Mouse (Mus musculus) lung, adult 2 months (tissue): Measurements from ENCODE around the gene Sat2. TPM values are rescaled to one million over a fixed set of nuclear protein-coding genes. Genes with fewer than 3 reads are reported as not detected.

ENCODE experiments used
- DNase-seq: peaks from one replicate; pipeline ENCODE4 v3.0.0; 2022
- H3K4me1 ChIP-seq: fragments of 200-500 bp; 2 replicates; pipeline ENCODE4 v1.6.1; 2011; ENCODE audit warnings: low read length; ENCODE audit not compliant: control insufficient read depth, insufficient read depth
- H3K4me3 ChIP-seq: fragments of 200-500 bp; replicated peaks from 2 replicates; pipeline ENCODE3; 2011; ENCODE audit warnings: low read depth, mild to moderate bottlenecking, control low read depth, low read length; ENCODE audit errors: extremely low read depth
- CTCF ChIP-seq: fragments of 200-500 bp; IDR thresholded peaks from 2 replicates; pipeline ENCODE4 v1.5.1; 2011; ENCODE audit warnings: mild to moderate bottlenecking, low read length, control low read depth; ENCODE audit not compliant: insufficient read depth
- POLR2A ChIP-seq: fragments of 200-500 bp; IDR thresholded peaks from 2 replicates; pipeline ENCODE4 v1.6.1; 2011; ENCODE audit warnings: low read depth, mild to moderate bottlenecking, control low read depth, low read length, borderline replicate concordance; ENCODE audit errors: extremely low read depth
- WGBS: fragments of 180-500 bp; shearing (Covaris S2); methylation state at CpG from one replicate; pipeline ENCODE4 v1.1.7; 2018; 5-methylcytosine and 5-hydroxymethylcytosine counted together
- polyA plus RNA-seq: library from polyadenylated mRNA; depleted of rRNA; stranded (reverse); fragments of >200 nt; gene quantifications from 2 replicates; pipeline ENCODE4 v1.2.3, GENCODE M21; 2012; rRNA removed

The Sat2 gene
- polyA plus RNA-seq, 1 experiment = 6.1 TPM

- peaks cover 9% of the 10 kb centered on the region for H3K4me1 ChIP-seq
- WGBS = 64% methylated on average over 9 of the region's 9 CpGs
- peak overlapping the region; percentile 4 for H3K4me3 ChIP-seq
- no peak for DNase-seq
- no peak for TF ChIP-seq POLR2A
- TF ChIP-seq CTCF = no peak
Measured at GRCm38 (mm10) chr11:69665457-69665960, 43.7 kb downstream of the Sat2 start.

- no peak for TF ChIP-seq CTCF
- no peak for TF ChIP-seq POLR2A
- WGBS = 37% methylated on average over 7 of the region's 7 CpGs
- H3K4me1 ChIP-seq = peaks cover 13% of the 10 kb centered on the region
- no peak for DNase-seq
- H3K4me3 ChIP-seq = peak within 1 kb of the TSS; percentile 4
Measured at GRCm38 (mm10) chr11:69665961-69666664, 44.3 kb downstream of the Sat2 start, which contains the start of gene Cd68. TSS of gene Cd68 (minus strand) at chr11:69666153.

GRCm38 (mm10) chr11:69666665-69667005 lies 44.8 kb downstream of the Sat2 start:
- WGBS = 85% methylated on average over 3 of the region's 3 CpGs
- peaks cover 13% of the 10 kb centered on the region for H3K4me1 ChIP-seq
- TF ChIP-seq POLR2A (no peak), CTCF (no peak)
- no peak overlapping the region for H3K4me3 ChIP-seq
- DNase-seq = no peak

- TF ChIP-seq CTCF (no peak), POLR2A (peak; percentile 48)
- Histone ChIP-seq H3K4me1 (peaks cover 8% of the 10 kb centered on the region; the same call in 1 of the 2 replicates), H3K4me3 (peak overlapping the region; percentile 94)
- WGBS = 1% methylated on average over 60 of the region's 61 CpGs
- DNase-seq = peak; percentile 91
Measured at GRCm38 (mm10) chr11:69670786-69671725, 49.2 kb downstream of the Sat2 start.

GRCm38 (mm10) chr11:69671726-69672124 lies 49.9 kb downstream of the Sat2 start:
- Histone ChIP-seq H3K4me1 (peaks cover 8% of the 10 kb centered on the region; the same call in 1 of the 2 replicates), H3K4me3 (peak overlapping the region; percentile 94)
- DNase-seq = no peak
- no peak for TF ChIP-seq POLR2A
- no peak for TF ChIP-seq CTCF
- under 1% methylated on average over 43 of the region's 43 CpGs for WGBS

GRCm38 (mm10) chr11:69672211-69672706 lies 50.4 kb downstream of the Sat2 start, which contains the start of gene Eif4a1:
TSS of gene Eif4a1 (minus strand) at chr11:69672423.
- DNase-seq = peak; percentile 100
- H3K4me3 ChIP-seq = peak within 1 kb of the TSS; percentile 94
- TF ChIP-seq POLR2A = peak; percentile 91
- TF ChIP-seq CTCF = no peak
- peaks cover 8% of the 10 kb centered on the region; the same call in 1 of the 2 replicates for H3K4me1 ChIP-seq
- under 1% methylated on average over 36 of the region's 36 CpGs for WGBS

Other genes starting within 250 kb of the Sat2 start
- 129 and 141 TPM in 2 replicates for gene Naa38, start 226.5 kb upstream of the Sat2 start, polyA plus RNA-seq
- 21.9 and 24.7 TPM in 2 replicates for gene Cyb5d1, start 226.4 kb upstream of the Sat2 start, polyA plus RNA-seq
- gene Tmem88, start 223.8 kb upstream of the Sat2 start, polyA plus RNA-seq = 37.8 and 63.1 TPM in 2 replicates
- 19.4 and 21.0 TPM in 2 replicates for gene Kdm6b, start 208.3 kb upstream of the Sat2 start, polyA plus RNA-seq
- 3.1 TPM in 2 replicates for gene Dnah2, start 72.9 kb upstream of the Sat2 start, polyA plus RNA-seq
- 0.88 and 1.0 TPM in 2 replicates for gene Efnb3, start 61.8 kb upstream of the Sat2 start, polyA plus RNA-seq
- 11.9 and 15.0 TPM in 2 replicates for gene Wrap53, start 41.8 kb upstream of the Sat2 start, polyA plus RNA-seq
- 66.8 and 75.0 TPM in 2 replicates for gene Trp53, start 41.7 kb upstream of the Sat2 start, polyA plus RNA-seq
- 8.4 and 15.9 TPM in 2 replicates for gene Atp1b2, start 16.1 kb upstream of the Sat2 start, polyA plus RNA-seq
- gene Shbg, start 4.1 kb upstream of the Sat2 start, polyA plus RNA-seq = not detected in 2 replicates
- gene Fxr2, start 11.0 kb downstream of the Sat2 start, polyA plus RNA-seq = 54.4 and 66.9 TPM in 2 replicates
- gene Sox15, start 33.3 kb downstream of the Sat2 start, polyA plus RNA-seq = 0.14 and 5.5 TPM in 2 replicates
- gene Mpdu1, start 40.6 kb downstream of the Sat2 start, polyA plus RNA-seq = 67.3 and 88.1 TPM in 2 replicates
- gene Cd68, start 44.1 kb downstream of the Sat2 start, polyA plus RNA-seq = 65.6 and 82.8 TPM in 2 replicates
- 152 and 265 TPM in 2 replicates for gene Eif4a1, start 50.4 kb downstream of the Sat2 start, polyA plus RNA-seq
- gene Senp3, start 60.1 kb downstream of the Sat2 start, polyA plus RNA-seq = 43.6 and 55.0 TPM in 2 replicates
- 16.2 and 21.3 TPM in 2 replicates for gene Tnfsf13, start 63.8 kb downstream of the Sat2 start, polyA plus RNA-seq
- gene Tnfsf12, start 73.8 kb downstream of the Sat2 start, polyA plus RNA-seq = 84.2 and 98.8 TPM in 2 replicates
- 12.7 and 20.0 TPM in 2 replicates for gene Tnfsfm13, start 74.1 kb downstream of the Sat2 start, polyA plus RNA-seq
- gene Polr2a, start 136.6 kb downstream of the Sat2 start, polyA plus RNA-seq = 32.0 and 51.1 TPM in 2 replicates
- gene Slc35g3, start 139.9 kb downstream of the Sat2 start, polyA plus RNA-seq = 1.4 and 2.3 TPM in 2 replicates
- 104 and 106 TPM in 2 replicates for gene Zbtb4, start 143.9 kb downstream of the Sat2 start, polyA plus RNA-seq
- 31.5 and 38.0 TPM in 2 replicates for gene Chrnb1, start 173.9 kb downstream of the Sat2 start, polyA plus RNA-seq
- gene Fgf11, start 179.8 kb downstream of the Sat2 start, polyA plus RNA-seq = 6.9 and 8.0 TPM in 2 replicates
- gene Tmem102, start 183.6 kb downstream of the Sat2 start, polyA plus RNA-seq = 9.4 and 9.5 TPM in 2 replicates
- gene Gm39566, start 193.3 kb downstream of the Sat2 start, polyA plus RNA-seq = not detected in 2 replicates
- not detected in 2 replicates for gene Spem2, start 196.4 kb downstream of the Sat2 start, polyA plus RNA-seq
- gene Spem1, start 200.2 kb downstream of the Sat2 start, polyA plus RNA-seq = 0.15 and 0.41 TPM in 2 replicates
- 32.3 and 42.0 TPM in 2 replicates for gene Nlgn2, start 215.8 kb downstream of the Sat2 start, polyA plus RNA-seq
- 151 and 173 TPM in 2 replicates for gene Tmem256, start 216.5 kb downstream of the Sat2 start, polyA plus RNA-seq
- gene Plscr3, start 224.4 kb downstream of the Sat2 start, polyA plus RNA-seq = 192 and 225 TPM in 2 replicates
- gene Tnk1, start 236.7 kb downstream of the Sat2 start, polyA plus RNA-seq = 14.4 and 17.4 TPM in 2 replicates